Mouse (Mus musculus) heart, embryonic 16.5 days (tissue): ENCODE measurements around the gene Sys1. TPM values are rescaled to one million over a fixed set of nuclear protein-coding genes. Genes with fewer than 3 reads are reported as not detected.
A peak's percentile ranks its signal among the peaks of the same experiment; 100 is the strongest.

Experiments used
- ATAC-seq: fragments of 200-750 bp; cut with Nextera tagmentation; replicated peaks from 2 replicates; pipeline ENCODE4 v1.8.0; 2017; ENCODE audit warnings: moderate number of reproducible peaks; ENCODE audit not compliant: insufficient read depth, low FRiP score; ENCODE audit errors: extremely low read depth
- H3K27ac ChIP-seq: fragments of 300-500 bp; sonication (generic); 2 replicates; pipeline ENCODE4 v1.5.1; 2014; ENCODE audit warnings: mild to moderate bottlenecking, low read length, control low read depth, moderate library complexity
- H3K27me3 ChIP-seq: fragments of 300-500 bp; sonication (generic); 2 replicates; pipeline ENCODE4 v1.6.1; 2014; ENCODE audit warnings: low read length, mixed read lengths; ENCODE audit not compliant: control insufficient read depth, insufficient read depth
- H3K36me3 ChIP-seq: fragments of 300-500 bp; sonication (generic); 2 replicates; pipeline ENCODE4 v1.6.1; 2014; ENCODE audit not compliant: control insufficient read depth, insufficient read depth
- H3K4me1 ChIP-seq: fragments of 300-500 bp; sonication (generic); 2 replicates; pipeline ENCODE4 v1.6.1; 2014; ENCODE audit warnings: low read length, mixed read lengths; ENCODE audit not compliant: control insufficient read depth, insufficient read depth
- H3K4me2 ChIP-seq: fragments of 300-500 bp; sonication (generic); 2 replicates; pipeline ENCODE4 v1.6.1; 2014; ENCODE audit warnings: low read depth, mild to moderate bottlenecking, control low read depth, low read length
- H3K4me3 ChIP-seq: fragments of 300-500 bp; sonication (generic); 2 replicates; pipeline ENCODE4 v1.5.1; 2014; ENCODE audit warnings: mild to moderate bottlenecking, control low read depth, low read length
- H3K9ac ChIP-seq: fragments of 300-500 bp; sonication (generic); 2 replicates; pipeline ENCODE4 v1.6.1; 2014; ENCODE audit warnings: low read length, control low read depth
- H3K9me3 ChIP-seq: fragments of 300-500 bp; sonication (generic); replicated peaks from 2 replicates; pipeline ENCODE4 v1.6.1; 2016; ENCODE audit warnings: low read length; ENCODE audit not compliant: control insufficient read depth
- WGBS: fragments of 180-500 bp; shearing (Covaris S2); extraction: QIAGEN DNeasy Blood & Tissue Kit; methylation state at CpG from one replicate; pipeline ENCODE4 v1.1.7; 2014; 5-methylcytosine and 5-hydroxymethylcytosine counted together
- polyA plus RNA-seq: library from polyadenylated mRNA; unstranded; fragments of >200 nt; fragmentation: Nextera tagmentation; extraction: Ambion mirVana; gene quantifications from 2 replicates; pipeline ENCODE4 v1.2.1, GENCODE M21; 2015

Sys1 gene
- polyA plus RNA-seq, 1 experiment from 2014 or later: 33.4 TPM

GRCm38 (mm10) chr2:164431676-164432465 lies 24.9 kb upstream of the Sys1 start:
- peaks cover 35% of the 10 kb centered on the region for H3K4me1 ChIP-seq
- peak overlapping the region; percentile 63; the same call in 1 of the 2 replicates for H3K27ac ChIP-seq
- ATAC-seq: no peak
- H3K9me3 ChIP-seq: no peaks in the 10 kb centered on the region
- peak overlapping the region; percentile 25 for H3K9ac ChIP-seq
- H3K4me2 ChIP-seq: no peak overlapping the region
- H3K4me3 ChIP-seq: no peak overlapping the region
- peaks cover 3% of the 10 kb centered on the region; the same call in 1 of the 2 replicates for H3K27me3 ChIP-seq
- H3K36me3 ChIP-seq: peaks cover 18% of the 10 kb centered on the region
- whole genome bisulfite sequencing: 69% methylated on average over 9 of the region's 9 CpGs

- H3K4me2 ChIP-seq: peak overlapping the region; percentile 53
- peaks cover 38% of the 10 kb centered on the region for H3K4me1 ChIP-seq
- no peaks in the 10 kb centered on the region for H3K9me3 ChIP-seq
- H3K9ac ChIP-seq: peak overlapping the region; percentile 57
- H3K36me3 ChIP-seq: peaks cover 12% of the 10 kb centered on the region
- peaks cover 3% of the 10 kb centered on the region; the same call in 1 of the 2 replicates for H3K27me3 ChIP-seq
- peak; percentile 49 for ATAC-seq
- WGBS: 21% methylated on average over 22 of the region's 22 CpGs
- peak overlapping the region; percentile 17; the same call in 1 of the 2 replicates for H3K4me3 ChIP-seq
- H3K27ac ChIP-seq: peak overlapping the region; percentile 63
Measured at GRCm38 (mm10) chr2:164432541-164433191, 24.1 kb upstream of the Sys1 start.

GRCm38 (mm10) chr2:164433278-164433895 lies 23.4 kb upstream of the Sys1 start:
- WGBS: 69% methylated on average over 9 of the region's 9 CpGs
- Histone ChIP-seq H3K9ac (peak overlapping the region; percentile 25; the same call in 1 of the 2 replicates), H3K27ac (peak overlapping the region; percentile 63), H3K27me3 (peaks cover under 1% of the 10 kb centered on the region; the same call in 1 of the 2 replicates), H3K4me3 (no peak overlapping the region), H3K4me2 (peak overlapping the region; percentile 53; the same call in 1 of the 2 replicates), H3K9me3 (no peaks in the 10 kb centered on the region), H3K36me3 (peaks cover 9% of the 10 kb centered on the region), H3K4me1 (peaks cover 38% of the 10 kb centered on the region)
- ATAC-seq: no peak

GRCm38 (mm10) chr2:164434681-164435080 lies 22.1 kb upstream of the Sys1 start:
- no peaks in the 10 kb centered on the region; the same call in 1 of the 2 replicates for H3K27me3 ChIP-seq
- peaks cover 40% of the 10 kb centered on the region for H3K4me1 ChIP-seq
- H3K27ac ChIP-seq: no peak overlapping the region
- no peak overlapping the region for H3K4me3 ChIP-seq
- 64% methylated on average over 3 of the region's 3 CpGs for WGBS
- no peak overlapping the region for H3K9ac ChIP-seq
- no peaks in the 10 kb centered on the region for H3K36me3 ChIP-seq
- no peaks in the 10 kb centered on the region for H3K9me3 ChIP-seq
- ATAC-seq: no peak
- no peak overlapping the region for H3K4me2 ChIP-seq

GRCm38 (mm10) chr2:164435216-164436090 lies 21.3 kb upstream of the Sys1 start:
- Histone ChIP-seq H3K4me2 (no peak overlapping the region), H3K36me3 (no peaks in the 10 kb centered on the region), H3K4me3 (no peak overlapping the region), H3K4me1 (peaks cover 40% of the 10 kb centered on the region), H3K9me3 (no peaks in the 10 kb centered on the region), H3K27me3 (no peaks in the 10 kb centered on the region; the same call in 1 of the 2 replicates), H3K27ac (no peak overlapping the region), H3K9ac (no peak overlapping the region)
- ATAC-seq: no peak
- 33% methylated on average over 5 of the region's 5 CpGs for WGBS

GRCm38 (mm10) chr2:164436215-164436913 lies 20.4 kb upstream of the Sys1 start:
- Histone ChIP-seq H3K27me3 (no peaks in the 10 kb centered on the region; the same call in 1 of the 2 replicates), H3K9ac (0 out of 2 replicates have a peak overlapping the region, but pooled peaks have one; percentile 18), H3K4me3 (no peak overlapping the region), H3K4me1 (peaks cover 41% of the 10 kb centered on the region), H3K36me3 (no peaks in the 10 kb centered on the region), H3K9me3 (no peaks in the 10 kb centered on the region), H3K4me2 (no peak overlapping the region), H3K27ac (peak overlapping the region; percentile 33)
- WGBS: 30% methylated on average over 8 of the region's 8 CpGs
- no peak for ATAC-seq

GRCm38 (mm10) chr2:164436961-164437360 lies 19.8 kb upstream of the Sys1 start:
- Histone ChIP-seq H3K9ac (0 out of 2 replicates have a peak overlapping the region, but pooled peaks have one; percentile 18), H3K4me1 (peaks cover 41% of the 10 kb centered on the region), H3K9me3 (no peaks in the 10 kb centered on the region), H3K27ac (peak overlapping the region; percentile 33), H3K4me2 (no peak overlapping the region), H3K4me3 (no peak overlapping the region), H3K36me3 (no peaks in the 10 kb centered on the region), H3K27me3 (no peaks in the 10 kb centered on the region; the same call in 1 of the 2 replicates)
- no peak for ATAC-seq
- 51% methylated on average over 3 of the region's 3 CpGs for WGBS

- ATAC-seq: no peak
- H3K27ac ChIP-seq: no peak overlapping the region
- H3K4me2 ChIP-seq: no peak overlapping the region
- no peak overlapping the region for H3K4me3 ChIP-seq
- 68% methylated on average over 6 of the region's 6 CpGs for WGBS
- no peak overlapping the region for H3K9ac ChIP-seq
- H3K36me3 ChIP-seq: no peaks in the 10 kb centered on the region
- no peaks in the 10 kb centered on the region for H3K9me3 ChIP-seq
- H3K4me1 ChIP-seq: peaks cover 36% of the 10 kb centered on the region
- no peaks in the 10 kb centered on the region; the same call in 1 of the 2 replicates for H3K27me3 ChIP-seq
Measured at GRCm38 (mm10) chr2:164437710-164438109, 19.1 kb upstream of the Sys1 start.
